In genomic region chr8:83759231-83759759, GRCm38 (mm10) we compare ENCODE assay signal across 14 mouse cellular contexts. TPM values are rescaled to one million over a fixed set of nuclear protein-coding genes. Genes with fewer than 3 reads are reported as not detected.
DNase-seq lines count a peak whose midpoint lies in the region; ATAC-seq and TF ChIP-seq lines count a peak whose summit lies in the region.
"Had no signal": no experiment of that assay in that cellular context is flagged by ENCODE, and none has a peak within 500 bp of the region (broad histone marks: within the 10 kb centered on the region; RNA-seq: fewer than 3 reads in every experiment).

No protein-coding gene starts in this region.

- TF ChIP-seq CTCF in lung, embryonic 14.5 days (IDR thresholded peaks at IDR 0.05; ENCODE audit: low read depth) = no peak
- TF ChIP-seq CTCF in lung, postnatal 0 days (IDR thresholded peaks at IDR 0.05) = no peak

- no peak overlapping the region for H3K9ac ChIP-seq in lung, embryonic 14.5 days
- H3K9ac ChIP-seq in lung, postnatal 0 days (replicated peaks; ENCODE audit: low read depth) = no peak overlapping the region
- H3K9ac ChIP-seq: forebrain, embryonic 15.5 days; hindbrain, embryonic 15.5 days; liver, embryonic 14.5 days had no signal

- H3K27ac ChIP-seq in heart, embryonic 10.5 days = no peak overlapping the region
- peak overlapping the region; percentile 2; the same call in 1 of the 2 replicates for H3K27ac ChIP-seq in lung, embryonic 14.5 days (ENCODE audit: low read depth)
- H3K27ac ChIP-seq in lung, postnatal 0 days (ENCODE audit: low read length) = no peak overlapping the region
- H3K27ac ChIP-seq: forebrain, embryonic 15.5 days; hindbrain, embryonic 15.5 days; liver, embryonic 14.5 days had no signal

- H3K36me3 ChIP-seq in heart, embryonic 10.5 days = no peaks in the 10 kb centered on the region
- no peaks in the 10 kb centered on the region for H3K36me3 ChIP-seq in lung, embryonic 14.5 days (ENCODE audit: insufficient read depth)
- no peaks in the 10 kb centered on the region for H3K36me3 ChIP-seq in lung, postnatal 0 days (ENCODE audit: insufficient read depth, low read length)
- H3K36me3 ChIP-seq: forebrain, embryonic 15.5 days; hindbrain, embryonic 15.5 days had no signal

- ATAC-seq in lung, embryonic 14.5 days (ENCODE audit: insufficient read depth) = no peak
- no peak for ATAC-seq in lung, postnatal 0 days
- ATAC-seq: forebrain, embryonic 15.5 days had no signal

- DNase-seq in heart, adult 18-20 months = peak; percentile 24 to 38
- no peak for DNase-seq in heart, embryonic 10.5 days (ENCODE audit: low spot score)
- peak; percentile 49 for DNase-seq in lung, embryonic 14.5 days
- DNase-seq in lung, postnatal 0 days (ENCODE audit: low spot score) = no peak
- DNase-seq in NIH3T3 (ENCODE audit: low read depth) = peak; percentile 60
- peak; percentile 42 to 69 for DNase-seq in kidney, postnatal 36 days
- DNase-seq in neural tube, embryonic 10.5 days (ENCODE audit: extremely low spot score, low spot score) = no peak
- no peak for DNase-seq in testis, postnatal 10 days (ENCODE audit: low spot score)
- DNase-seq: adrenal gland, adult 8-10 months; cerebellum, postnatal 10 days; layer of hippocampus, postnatal 36 days had no signal

- no peak for TF ChIP-seq EP300 in lung, postnatal 0 days (IDR thresholded peaks at IDR 0.05)

- H3K27me3 ChIP-seq in heart, embryonic 10.5 days (ENCODE audit: insufficient read depth, poor library complexity, severe bottlenecking) = no peaks in the 10 kb centered on the region
- no peaks in the 10 kb centered on the region for H3K27me3 ChIP-seq in lung, embryonic 14.5 days (ENCODE audit: insufficient read depth, low read length)
- no peaks in the 10 kb centered on the region for H3K27me3 ChIP-seq in lung, postnatal 0 days (replicated peaks; ENCODE audit: insufficient read depth, low read length)
- H3K27me3 ChIP-seq: forebrain, embryonic 15.5 days; hindbrain, embryonic 15.5 days had no signal

- no peaks in the 10 kb centered on the region for H3K9me3 ChIP-seq in heart, embryonic 10.5 days
- no peaks in the 10 kb centered on the region for H3K9me3 ChIP-seq in lung, embryonic 14.5 days (ENCODE audit: low read depth, low read length)
- H3K9me3 ChIP-seq in lung, postnatal 0 days (ENCODE audit: low read length) = no peaks in the 10 kb centered on the region
- H3K9me3 ChIP-seq: forebrain, embryonic 15.5 days; hindbrain, embryonic 15.5 days had no signal

- H3K4me1 ChIP-seq in heart, embryonic 10.5 days = no peaks in the 10 kb centered on the region
- H3K4me1 ChIP-seq in lung, embryonic 14.5 days (ENCODE audit: insufficient read depth) = 0 out of 2 replicates have a peak, but pooled peaks cover 7% of the 10 kb centered on the region
- no peaks in the 10 kb centered on the region for H3K4me1 ChIP-seq in lung, postnatal 0 days (ENCODE audit: insufficient read depth, low read depth, low read length)
- H3K4me1 ChIP-seq: forebrain, embryonic 15.5 days; hindbrain, embryonic 15.5 days had no signal

- H3K4me3 ChIP-seq in heart, embryonic 10.5 days = no peak overlapping the region
- H3K4me3 ChIP-seq in lung, embryonic 14.5 days (ENCODE audit: low read depth, low read length) = no peak overlapping the region
- H3K4me3 ChIP-seq in lung, postnatal 0 days (ENCODE audit: low read depth, low read length) = no peak overlapping the region
- H3K4me3 ChIP-seq: forebrain, embryonic 15.5 days; hindbrain, embryonic 15.5 days had no signal

- no peak overlapping the region for H3K4me2 ChIP-seq in lung, embryonic 14.5 days
- H3K4me2 ChIP-seq in lung, postnatal 0 days (replicated peaks; ENCODE audit: low read depth, low read length) = no peak overlapping the region
- H3K4me2 ChIP-seq: forebrain, embryonic 15.5 days; hindbrain, embryonic 15.5 days had no signal

- WGBS in heart, embryonic 10.5 days = 65% methylated on average over 2 of the region's 2 CpGs
- 65% methylated on average over 2 of the region's 2 CpGs for WGBS in lung, embryonic 14.5 days
- WGBS in lung, postnatal 0 days = 53% methylated on average over 2 of the region's 2 CpGs

RNA-seq across cellular contexts. Expression of gene Adgre5, which starts 18.2 kb away (rescaled TPM):
- total RNA-seq in heart, adult 18-20 months (2021) = 10 to 100 TPM; 41.1 to 43.2 TPM
- polyA plus RNA-seq in heart, embryonic 10.5 days (2016; fragmentation: Nextera tagmentation; extraction: Ambion mirVana) = 11.8 and 17.1 TPM in 2 replicates
- 56.9 and 57.0 TPM in 2 replicates for polyA plus RNA-seq in lung, embryonic 14.5 days (2014; fragmentation: Nextera tagmentation; extraction: Ambion mirVana)
- polyA plus RNA-seq in lung, postnatal 0 days (2015; fragmentation: Nextera tagmentation; extraction: Ambion mirVana) = 145 and 146 TPM in 2 replicates

RNA-seq across cellular contexts. Expression of gene Ddx39, which starts 44.3 kb away (rescaled TPM):
- 10 to 100 TPM; 15.2 to 15.9 TPM for total RNA-seq in heart, adult 18-20 months (2021)
- 221 and 253 TPM in 2 replicates for polyA plus RNA-seq in heart, embryonic 10.5 days (2016; fragmentation: Nextera tagmentation; extraction: Ambion mirVana)
- 184 and 199 TPM in 2 replicates for polyA plus RNA-seq in lung, embryonic 14.5 days (2014; fragmentation: Nextera tagmentation; extraction: Ambion mirVana)
- 51.0 and 53.9 TPM in 2 replicates for polyA plus RNA-seq in lung, postnatal 0 days (2015; fragmentation: Nextera tagmentation; extraction: Ambion mirVana)

Comparison
In these comparisons a context has a peak if more than half of its experiments do, and no peak if none do; other contexts are left out.
1. DNase-seq: peak in heart, adult 18-20 months (2 of 2), lung, embryonic 14.5 days (single experiment), NIH3T3 (single experiment) and kidney, postnatal 36 days (2 of 2); none in heart, embryonic 10.5 days (single experiment), lung, postnatal 0 days (single experiment), neural tube, embryonic 10.5 days (single experiment) and testis, postnatal 10 days (single experiment).